Mouse (Mus musculus) spleen, adult 12 weeks (tissue): Measurements from ENCODE around the gene Adgrb2.

Source experiments
- DNase-seq: peaks from one replicate; pipeline ENCODE4 v3.0.0; 2022; ENCODE audit warnings: low spot score

Adgrb2 gene

GRCm38 (mm10) chr4:130033496-130033895 lies 48.8 kb downstream of the Adgrb2 start:
- DNase-seq: no peak

- DNase-seq: no peak
These were observed 51.4 kb downstream of the Adgrb2 start for GRCm38 (mm10) chr4:130036112-130036511.

GRCm38 (mm10) chr4:130036573-130037401 lies 52.1 kb downstream of the Adgrb2 start:
- no peak for DNase-seq

- no peak for DNase-seq
These were observed 54.7 kb downstream of the Adgrb2 start for GRCm38 (mm10) chr4:130039351-130039750.

- DNase-seq: no peak
These were observed 56.4 kb downstream of the Adgrb2 start for GRCm38 (mm10) chr4:130041076-130041475.

- no peak for DNase-seq
These were observed 59.5 kb downstream of the Adgrb2 start for GRCm38 (mm10) chr4:130044211-130044610.

- DNase-seq: no peak
These were observed 60.9 kb downstream of the Adgrb2 start for GRCm38 (mm10) chr4:130045609-130046008.

GRCm38 (mm10) chr4:130047331-130048202 lies 62.9 kb downstream of the Adgrb2 start, which contains the start of gene Col16a1:
Gene Col16a1 (plus strand): TSS chr4:130047840.
- DNase-seq: no peak

GRCm38 (mm10) chr4:130048203-130048479 lies 63.5 kb downstream of the Adgrb2 start:
- DNase-seq: no peak

- DNase-seq: no peak
These were observed 65.6 kb downstream of the Adgrb2 start for GRCm38 (mm10) chr4:130050056-130050824.

- no peak for DNase-seq
These were observed 67.6 kb downstream of the Adgrb2 start for GRCm38 (mm10) chr4:130052283-130052682.

GRCm38 (mm10) chr4:130053111-130053510 lies 68.4 kb downstream of the Adgrb2 start:
- DNase-seq: no peak

- DNase-seq: no peak
These were observed 70.1 kb downstream of the Adgrb2 start for GRCm38 (mm10) chr4:130054727-130055126.

- no peak for DNase-seq
These were observed 70.7 kb downstream of the Adgrb2 start for GRCm38 (mm10) chr4:130055160-130056010.

GRCm38 (mm10) chr4:130056011-130056322 lies 71.3 kb downstream of the Adgrb2 start:
- no peak for DNase-seq

- no peak for DNase-seq
These were observed 71.8 kb downstream of the Adgrb2 start for GRCm38 (mm10) chr4:130056471-130056870.

- DNase-seq: no peak
These were observed 76.3 kb downstream of the Adgrb2 start for GRCm38 (mm10) chr4:130060937-130061336.

- DNase-seq: no peak
These were observed 78.5 kb downstream of the Adgrb2 start for GRCm38 (mm10) chr4:130063191-130063590.

- DNase-seq: no peak
These were observed 82.1 kb downstream of the Adgrb2 start for GRCm38 (mm10) chr4:130066816-130067215.

- no peak for DNase-seq
These were observed 85.9 kb downstream of the Adgrb2 start for GRCm38 (mm10) chr4:130070523-130070922.

GRCm38 (mm10) chr4:130071758-130072157 lies 87.1 kb downstream of the Adgrb2 start:
- no peak for DNase-seq
